Mouse (Mus musculus) liver, embryonic 15.5 days (tissue): ENCODE results near the gene Ptpn12. TPM values are rescaled to one million over a fixed set of nuclear protein-coding genes. Genes with fewer than 3 reads are reported as not detected.

Experiments used
- ATAC-seq: fragments of 200-750 bp; cut with Nextera tagmentation; 2 replicates; pipeline ENCODE4 v1.8.0; 2017; ENCODE audit warnings: moderate number of reproducible peaks, mild to moderate bottlenecking, moderate library complexity; ENCODE audit not compliant: insufficient read depth
- H3K27ac ChIP-seq: fragments of 300-500 bp; sonication (generic); replicated peaks from 2 replicates; pipeline ENCODE4 v1.5.1; 2015; ENCODE audit warnings: mild to moderate bottlenecking, inconsistent platforms
- H3K27me3 ChIP-seq: fragments of 300-500 bp; sonication (generic); 2 replicates; pipeline ENCODE4 v1.6.1; 2015; ENCODE audit warnings: mild to moderate bottlenecking, inconsistent platforms
- H3K36me3 ChIP-seq: fragments of 300-500 bp; sonication (generic); replicated peaks from 2 replicates; pipeline ENCODE4 v1.6.1; 2015; ENCODE audit warnings: moderate library complexity, mild to moderate bottlenecking, inconsistent platforms
- H3K4me1 ChIP-seq: fragments of 300-500 bp; sonication (generic); replicated peaks from 2 replicates; pipeline ENCODE4 v1.6.1; 2015; ENCODE audit warnings: inconsistent platforms
- H3K4me2 ChIP-seq: fragments of 300-500 bp; sonication (generic); 2 replicates; pipeline ENCODE4 v1.6.1; 2015; ENCODE audit warnings: moderate library complexity, mild to moderate bottlenecking, inconsistent platforms
- H3K4me3 ChIP-seq: fragments of 300-500 bp; sonication (generic); replicated peaks from 2 replicates; pipeline ENCODE4 v1.5.1; 2015; ENCODE audit warnings: mild to moderate bottlenecking, inconsistent platforms
- H3K9ac ChIP-seq: fragments of 300-500 bp; sonication (generic); 2 replicates; pipeline ENCODE4 v1.6.1; 2015; ENCODE audit warnings: moderate library complexity, mild to moderate bottlenecking, inconsistent platforms
- H3K9me3 ChIP-seq: fragments of 300-500 bp; sonication (generic); replicated peaks from 2 replicates; pipeline ENCODE4 v1.6.1; 2016; ENCODE audit warnings: inconsistent platforms
- WGBS: fragments of 180-500 bp; shearing (Covaris S2); methylation state at CpG from one replicate; pipeline ENCODE4 v1.1.7; 2015; ENCODE audit warnings: mixed read lengths; ENCODE audit not compliant: insufficient replicate concordance; 5-methylcytosine and 5-hydroxymethylcytosine counted together
- polyA plus RNA-seq: library from polyadenylated mRNA; unstranded; fragments of >200 nt; fragmentation: Nextera tagmentation; extraction: Ambion mirVana; gene quantifications from 2 replicates; pipeline ENCODE4 v1.2.1, GENCODE M21; 2015

Ptpn12 gene
- 10.7 and 10.9 TPM in 2 replicates for polyA plus RNA-seq

DNA sequence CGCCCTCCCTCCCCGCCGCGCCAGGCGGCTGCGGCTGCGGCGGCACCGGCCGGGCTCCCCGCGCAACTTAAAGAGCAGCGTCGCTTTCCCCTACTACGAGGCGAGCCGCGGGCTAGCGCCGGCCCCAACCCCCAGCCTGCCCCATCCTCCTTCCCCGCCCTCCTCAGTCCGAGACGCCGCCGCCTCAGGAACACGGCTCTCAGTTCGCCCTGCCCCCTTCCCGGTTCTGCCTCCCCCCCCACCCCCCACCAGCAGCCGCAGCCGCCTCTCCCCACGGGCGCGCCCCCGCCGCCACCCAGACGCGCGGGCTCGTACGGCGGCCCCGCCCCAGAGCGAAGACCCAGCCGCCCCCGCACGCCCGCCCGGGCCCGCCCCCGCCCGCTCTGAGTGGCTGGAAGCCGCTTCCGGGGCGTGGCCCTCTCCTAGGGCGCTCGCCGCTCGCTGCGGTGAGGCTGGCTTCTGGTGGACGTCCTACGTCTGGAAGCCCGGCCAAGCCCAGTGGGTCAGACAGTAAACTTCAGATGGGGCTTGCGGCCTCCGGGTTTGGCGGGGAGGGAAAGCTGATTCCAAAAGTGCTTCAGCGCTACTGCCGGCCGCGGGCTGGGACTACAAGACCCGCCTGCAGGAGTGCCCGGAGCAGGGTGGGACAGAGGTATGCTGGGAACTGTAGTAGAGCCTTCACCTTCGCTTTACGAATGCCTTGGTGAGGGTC lies at the start of gene Ptpn12:
Gene Ptpn12, minus strand, starts transcription at position 92 of the 712 bp plus-strand sequence.
- no peaks in the 10 kb centered on the region for H3K36me3 ChIP-seq
- peak; percentile 93 for ATAC-seq
- H3K4me2 ChIP-seq, result peak within 1 kb of the TSS; percentile 84
- no peaks in the 10 kb centered on the region for H3K9me3 ChIP-seq
- no peaks in the 10 kb centered on the region for H3K27me3 ChIP-seq
- peak within 1 kb of the TSS; percentile 98 for H3K9ac ChIP-seq
- H3K4me3 ChIP-seq, result peak within 1 kb of the TSS; percentile 90
- peak within 1 kb of the TSS; percentile 97 for H3K27ac ChIP-seq
- H3K4me1 ChIP-seq, result peaks cover 36% of the 10 kb centered on the region
- WGBS, result under 1% methylated on average over 65 of the region's 73 CpGs

DNA sequence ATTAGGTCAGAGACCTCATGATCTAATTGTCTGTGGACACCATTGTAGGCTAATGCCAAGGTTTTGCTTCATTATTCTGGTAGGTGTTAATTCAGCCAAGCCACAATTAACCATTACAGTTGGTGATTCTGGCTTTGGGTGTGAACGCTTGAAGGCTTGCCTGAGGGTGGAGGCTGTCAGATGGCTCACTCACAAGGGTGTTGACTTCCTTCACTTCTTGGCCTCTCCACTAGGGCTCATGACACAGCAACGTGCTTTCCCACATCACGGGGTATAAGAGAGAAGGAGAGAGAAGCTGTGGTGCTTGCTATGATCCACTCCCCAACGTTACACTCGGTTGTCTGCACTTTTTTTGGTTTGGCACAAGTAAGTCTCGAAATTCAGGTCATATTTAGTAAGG lies 35.5 kb upstream of the Ptpn12 start:
- H3K4me1 ChIP-seq, result no peaks in the 10 kb centered on the region
- no peak overlapping the region for H3K9ac ChIP-seq
- H3K27me3 ChIP-seq, result no peaks in the 10 kb centered on the region
- H3K4me2 ChIP-seq, result no peak overlapping the region
- H3K27ac ChIP-seq, result no peak overlapping the region
- 52% methylated on average over 6 of the region's 6 CpGs for WGBS
- H3K4me3 ChIP-seq, result no peak overlapping the region
- no peak for ATAC-seq
- H3K36me3 ChIP-seq, result no peaks in the 10 kb centered on the region
- H3K9me3 ChIP-seq, result no peaks in the 10 kb centered on the region

DNA sequence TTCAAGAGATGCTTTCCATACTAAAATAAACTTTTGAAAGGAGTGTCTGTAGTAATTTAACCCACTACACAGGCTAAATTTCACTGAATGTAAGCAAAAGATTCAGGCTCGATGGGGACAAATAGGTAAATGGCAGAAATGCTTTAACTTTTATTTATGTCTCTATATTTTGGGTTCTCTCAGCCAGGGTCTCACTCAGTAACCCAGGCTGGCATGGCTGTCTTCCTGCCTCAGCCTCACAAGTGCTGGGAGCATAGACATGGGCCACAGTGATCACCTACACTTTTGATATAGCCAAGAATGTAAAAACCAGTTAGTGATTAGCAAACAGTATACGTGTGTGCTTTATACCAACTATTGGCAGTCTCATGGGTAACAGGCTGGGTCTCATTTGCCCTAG lies 1.5 kb upstream of the Ptpn12 start:
- H3K4me2 ChIP-seq, result peak overlapping the region; percentile 84
- H3K4me3 ChIP-seq, result peak overlapping the region; percentile 90

DNA sequence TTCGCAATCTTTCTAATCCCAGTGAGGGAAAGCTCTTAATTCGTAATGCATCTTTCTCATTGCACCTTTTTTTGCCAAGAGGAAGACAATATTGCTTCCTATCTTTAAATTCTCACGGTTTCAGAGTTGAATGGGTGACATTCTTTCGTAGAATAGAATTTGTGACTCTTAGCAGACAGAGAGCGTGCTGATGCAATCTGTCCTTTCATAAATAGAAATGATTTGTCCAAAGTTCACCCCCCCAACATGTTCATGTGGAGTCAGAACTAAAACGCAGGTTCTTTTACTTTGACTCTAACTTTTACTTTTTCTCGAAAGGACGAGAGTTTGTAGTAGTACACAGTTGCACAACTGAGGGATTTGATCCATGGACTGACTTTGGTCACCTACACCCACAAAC lies 884 bp upstream of the Ptpn12 start:
- Histone ChIP-seq H3K36me3 (no peaks in the 10 kb centered on the region), H3K4me1 (peaks cover 29% of the 10 kb centered on the region), H3K9ac (peak overlapping the region; percentile 79), H3K27ac (peak overlapping the region; percentile 97), H3K4me3 (peak overlapping the region; percentile 90), H3K27me3 (no peaks in the 10 kb centered on the region), H3K4me2 (peak overlapping the region; percentile 84), H3K9me3 (no peaks in the 10 kb centered on the region)
- no peak for ATAC-seq
- 2% methylated on average over 8 of the region's 8 CpGs for WGBS

More for the DNA sequence above, 1.5 kb upstream of the Ptpn12 start:
- ATAC-seq, result no peak
- no peak overlapping the region; the same call in 1 of the 2 replicates for H3K9ac ChIP-seq
- peak overlapping the region; percentile 97 for H3K27ac ChIP-seq
- no peaks in the 10 kb centered on the region for H3K9me3 ChIP-seq
- no peaks in the 10 kb centered on the region for H3K27me3 ChIP-seq
- no peaks in the 10 kb centered on the region for H3K36me3 ChIP-seq
- H3K4me1 ChIP-seq, result peaks cover 25% of the 10 kb centered on the region
- WGBS, result 65% methylated on average over 2 of the region's 2 CpGs

DNA sequence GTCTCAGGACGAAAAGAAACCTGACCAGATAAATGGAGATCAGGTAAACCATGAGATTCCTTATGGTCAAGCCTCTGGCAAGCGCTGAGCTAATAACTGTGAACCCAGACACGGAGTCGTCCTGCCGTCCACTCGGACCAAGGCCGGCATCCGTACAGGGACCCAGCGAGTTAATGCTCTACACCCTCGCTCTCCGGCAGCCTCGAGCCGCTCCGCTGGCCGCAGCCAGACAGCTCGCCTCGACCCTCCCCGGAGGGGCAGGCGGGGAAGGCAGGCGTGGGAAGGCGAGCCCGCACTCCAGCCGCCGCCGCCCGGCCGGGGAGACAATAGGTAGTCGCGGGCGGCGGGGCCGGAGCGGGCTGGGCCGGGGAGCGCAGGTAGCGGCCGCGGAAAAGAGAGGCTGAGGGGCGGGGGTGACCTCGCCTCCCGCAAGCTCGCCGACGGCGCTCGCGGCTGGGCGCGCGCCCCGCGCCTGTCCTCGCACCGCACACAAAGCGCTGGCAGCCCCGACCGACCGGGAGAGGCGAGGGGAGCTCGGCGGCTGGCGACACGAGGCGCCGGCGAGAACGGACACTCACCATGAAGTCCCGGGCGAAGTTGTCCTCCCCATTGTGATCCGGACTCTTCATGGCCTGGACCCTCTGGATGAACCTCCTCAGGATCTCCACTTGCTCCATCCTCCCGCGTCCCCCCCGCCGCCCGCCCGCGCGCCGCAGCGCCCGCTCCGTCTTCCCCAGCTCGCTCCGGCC lies 466 bp downstream of the Ptpn12 start:
- Histone ChIP-seq H3K27me3 (no peaks in the 10 kb centered on the region), H3K4me1 (peaks cover 43% of the 10 kb centered on the region), H3K36me3 (no peaks in the 10 kb centered on the region), H3K9me3 (no peaks in the 10 kb centered on the region), H3K27ac (peak overlapping the region; percentile 97), H3K4me2 (peak overlapping the region; percentile 84), H3K4me3 (peak overlapping the region; percentile 90), H3K9ac (peak overlapping the region; percentile 98)
- under 1% methylated on average over 68 of the region's 84 CpGs for WGBS
- ATAC-seq, result peak; percentile 19

DNA sequence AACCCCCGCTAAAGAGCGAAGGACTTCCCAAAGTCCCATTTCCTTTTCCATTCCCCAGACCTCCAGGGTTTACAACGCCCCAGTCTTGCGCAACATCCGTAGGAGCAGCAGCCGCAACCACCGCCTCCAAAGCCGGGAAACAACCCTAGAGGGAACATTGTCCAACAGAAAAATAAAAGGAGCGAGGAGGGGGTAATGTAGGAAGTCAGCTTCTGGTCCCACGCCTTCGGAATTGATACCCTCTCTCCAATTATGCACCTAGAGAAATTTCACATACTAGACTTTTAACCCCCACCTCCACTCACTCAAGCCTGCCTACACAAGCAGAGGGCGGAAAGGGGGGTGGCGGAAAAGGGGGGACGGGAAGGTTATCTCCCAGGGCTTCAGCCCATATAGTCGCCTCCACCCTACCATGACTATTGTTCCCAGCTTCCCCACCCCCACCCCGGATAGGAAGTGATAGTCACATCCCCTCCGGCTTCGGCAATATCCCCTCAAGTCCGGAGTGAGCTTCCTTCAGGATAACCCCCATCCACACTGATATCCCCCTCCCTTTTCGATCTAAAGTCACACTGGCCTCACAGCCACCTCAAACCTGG lies 1.1 kb downstream of the Ptpn12 start:
- Histone ChIP-seq H3K9ac (peak overlapping the region; percentile 98), H3K36me3 (no peaks in the 10 kb centered on the region), H3K27me3 (no peaks in the 10 kb centered on the region), H3K9me3 (no peaks in the 10 kb centered on the region), H3K4me2 (peak overlapping the region; percentile 84), H3K4me3 (peak overlapping the region; percentile 90), H3K27ac (peak overlapping the region; percentile 97), H3K4me1 (peaks cover 47% of the 10 kb centered on the region)
- WGBS, result 1% methylated on average over 20 of the region's 20 CpGs
- no peak for ATAC-seq

DNA sequence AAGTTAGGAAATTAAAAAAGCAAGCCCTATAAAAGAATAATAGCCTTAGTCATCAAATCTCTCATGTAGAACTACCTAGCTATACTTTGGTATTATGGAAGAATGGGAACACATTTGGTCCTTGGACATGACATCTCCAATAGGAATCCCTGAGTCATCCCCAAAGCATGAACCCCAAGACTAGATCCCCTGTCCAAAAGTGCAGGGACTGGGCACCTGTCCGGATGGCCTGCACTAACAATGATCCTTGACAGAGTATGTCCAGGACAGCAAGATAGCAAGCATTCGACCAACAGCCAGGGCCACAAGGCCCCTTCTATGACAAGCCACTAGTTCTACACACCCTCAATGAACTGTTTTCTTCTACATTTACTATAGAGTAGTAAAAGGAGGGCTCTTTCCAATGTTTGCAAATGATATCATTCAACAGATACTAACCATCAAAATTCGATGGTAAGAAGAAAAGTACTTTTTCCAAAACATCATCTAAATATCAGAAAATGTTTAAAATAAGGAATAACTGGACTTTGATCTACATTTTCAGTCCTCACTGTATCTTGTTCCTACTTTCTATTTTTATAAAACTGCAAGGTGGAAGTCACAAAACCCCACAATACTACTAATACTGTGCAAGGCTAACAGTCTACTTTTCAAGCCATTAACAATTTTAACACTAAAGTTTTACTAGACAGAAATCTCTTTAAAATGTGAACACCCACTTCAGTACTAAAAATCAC lies 2.0 kb downstream of the Ptpn12 start:
- peak overlapping the region; percentile 31 for H3K9ac ChIP-seq
- no peak for ATAC-seq
- peak overlapping the region; percentile 97 for H3K27ac ChIP-seq
- 17% methylated on average over 3 of the region's 3 CpGs for WGBS
- peak overlapping the region; percentile 90 for H3K4me3 ChIP-seq
- peak overlapping the region; percentile 84 for H3K4me2 ChIP-seq
- H3K4me1 ChIP-seq, result peaks cover 56% of the 10 kb centered on the region
- no peaks in the 10 kb centered on the region for H3K27me3 ChIP-seq
- no peaks in the 10 kb centered on the region for H3K36me3 ChIP-seq
- H3K9me3 ChIP-seq, result no peaks in the 10 kb centered on the region

DNA sequence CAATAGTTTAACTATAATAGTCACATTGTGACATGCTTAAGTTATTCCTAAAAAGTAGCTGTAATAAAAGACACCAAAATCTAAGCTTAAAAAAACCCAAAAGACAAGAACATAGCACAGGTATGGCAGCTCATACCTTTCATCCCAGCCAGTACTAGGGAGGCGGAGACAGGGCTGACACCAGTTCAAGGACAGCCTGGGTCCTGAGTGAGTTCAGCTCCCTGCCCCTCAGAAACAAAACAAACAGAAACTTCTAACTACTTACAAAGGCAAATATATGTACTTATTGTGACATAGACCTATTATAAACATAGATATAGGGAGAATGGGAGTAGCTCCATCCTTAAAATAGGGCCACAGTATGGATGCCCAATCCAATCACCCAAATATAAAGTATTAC lies 3.2 kb downstream of the Ptpn12 start:
- Histone ChIP-seq H3K36me3 (no peaks in the 10 kb centered on the region), H3K4me2 (no peak overlapping the region), H3K9me3 (no peaks in the 10 kb centered on the region), H3K27ac (no peak overlapping the region), H3K27me3 (no peaks in the 10 kb centered on the region), H3K9ac (no peak overlapping the region), H3K4me1 (peaks cover 64% of the 10 kb centered on the region), H3K4me3 (no peak overlapping the region)
- 67% methylated on average over 1 of the region's 1 CpGs for WGBS
- ATAC-seq, result no peak

DNA sequence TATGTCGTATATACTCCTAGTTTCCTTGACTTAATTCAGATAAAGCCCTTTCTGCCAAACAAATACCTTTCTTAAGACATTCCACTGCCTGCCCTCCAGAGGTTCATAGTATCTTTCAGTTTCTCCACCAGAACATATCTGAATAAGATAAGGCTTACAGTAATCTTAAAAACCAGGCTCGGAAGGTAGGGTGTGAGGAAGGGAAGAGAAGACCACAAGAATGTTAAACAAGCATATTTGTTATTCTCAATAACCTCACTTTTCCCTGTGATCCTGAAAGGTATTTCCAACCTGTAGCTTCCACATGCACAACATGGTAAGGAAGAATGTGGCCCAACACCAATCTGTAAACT lies 5.0 kb downstream of the Ptpn12 start:
- H3K9ac ChIP-seq, result 0 out of 2 replicates have a peak overlapping the region, but pooled peaks have one; percentile 1

DNA sequence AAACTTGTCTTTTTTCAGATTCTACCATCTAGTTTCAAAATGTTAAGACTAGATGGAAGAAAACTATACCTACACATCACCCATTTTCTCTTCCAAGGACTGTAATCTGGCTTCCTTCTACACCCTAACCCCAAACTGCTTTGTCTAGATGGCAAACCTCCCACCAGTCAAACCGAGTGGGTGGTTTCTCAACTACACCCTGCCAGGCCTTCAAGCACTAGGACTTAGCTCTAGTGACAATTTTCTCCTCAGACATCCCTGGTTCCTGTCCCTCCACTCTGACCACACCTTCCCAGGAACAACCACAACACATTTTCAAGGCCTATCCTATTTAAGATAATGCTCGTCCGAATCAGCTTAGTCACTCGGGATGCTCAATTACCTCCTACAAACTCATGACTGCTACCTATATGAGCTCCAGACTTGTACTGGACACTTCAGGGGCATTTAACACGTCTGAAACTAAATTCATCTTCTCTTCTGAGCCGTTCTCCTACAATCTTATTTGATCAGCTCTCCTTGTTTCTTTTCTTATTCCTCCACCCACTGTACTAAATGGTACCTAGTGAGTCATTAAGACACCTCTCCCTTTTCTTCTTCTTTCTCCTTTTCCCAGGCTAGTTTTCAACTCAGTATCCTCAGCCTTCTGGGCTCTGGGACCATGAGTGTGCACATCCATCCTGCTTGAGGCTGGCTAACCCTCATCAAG lies 5.5 kb downstream of the Ptpn12 start:
- Histone ChIP-seq H3K4me3 (peak overlapping the region; percentile 9), H3K4me1 (peaks cover 80% of the 10 kb centered on the region), H3K36me3 (no peaks in the 10 kb centered on the region), H3K27ac (peak overlapping the region; percentile 86), H3K9me3 (no peaks in the 10 kb centered on the region), H3K9ac (0 out of 2 replicates have a peak overlapping the region, but pooled peaks have one; percentile 23), H3K27me3 (no peaks in the 10 kb centered on the region), H3K4me2 (peak overlapping the region; percentile 58)
- WGBS, result 20% methylated on average over 6 of the region's 6 CpGs
- peak; percentile 56 for ATAC-seq

More for the DNA sequence above, 5.0 kb downstream of the Ptpn12 start:
- 19% methylated on average over 2 of the region's 2 CpGs for whole genome bisulfite sequencing
- no peaks in the 10 kb centered on the region for H3K27me3 ChIP-seq
- peak; percentile 37 for ATAC-seq
- H3K36me3 ChIP-seq, result no peaks in the 10 kb centered on the region
- peak overlapping the region; percentile 9 for H3K4me3 ChIP-seq
- H3K27ac ChIP-seq, result peak overlapping the region; percentile 86
- H3K9me3 ChIP-seq, result no peaks in the 10 kb centered on the region
- peaks cover 75% of the 10 kb centered on the region for H3K4me1 ChIP-seq
- peak overlapping the region; percentile 58 for H3K4me2 ChIP-seq
